Mouse (Mus musculus) large intestine, adult 2 months (tissue): ENCODE data around the gene Oard1. TPM values are rescaled to one million over a fixed set of nuclear protein-coding genes. Genes with fewer than 3 reads are reported as not detected.

ENCODE experiments used
- polyA plus RNA-seq: library from polyadenylated mRNA; depleted of rRNA; stranded (reverse); fragments of >200 nt; gene quantifications from 2 replicates; pipeline ENCODE4 v1.2.3, GENCODE M21; 2012; rRNA removed

Oard1 gene
- polyA plus RNA-seq, 1 experiment, result 13.4 TPM

Other genes starting within 250 kb of the Oard1 start
- 0.38 and 0.46 TPM in 2 replicates for gene A530064D06Rik, start 242.7 kb upstream of the Oard1 start, polyA plus RNA-seq
- gene Trem1, start 177.2 kb upstream of the Oard1 start, polyA plus RNA-seq, result 0.21 and 0.37 TPM in 2 replicates
- 0.11 TPM in 1 of 2 replicates, not detected in the other for gene Trem3, start 162.2 kb upstream of the Oard1 start, polyA plus RNA-seq
- 1.7 and 2.8 TPM in 2 replicates for gene Treml4, start 145.7 kb upstream of the Oard1 start, polyA plus RNA-seq
- 2.5 and 2.8 TPM in 2 replicates for gene Treml2, start 110.5 kb upstream of the Oard1 start, polyA plus RNA-seq
- gene B430306N03Rik, start 93.9 kb upstream of the Oard1 start, polyA plus RNA-seq, result 0.53 and 0.81 TPM in 2 replicates
- 0.71 and 1.1 TPM in 2 replicates for gene Trem2, start 63.6 kb upstream of the Oard1 start, polyA plus RNA-seq
- gene Treml1, start 50.1 kb upstream of the Oard1 start, polyA plus RNA-seq, result not detected in 2 replicates
- 33.4 and 61.7 TPM in 2 replicates for gene Nfya, start 108 bp upstream of the Oard1 start, polyA plus RNA-seq
- gene Apobec2, start 22.9 kb downstream of the Oard1 start, polyA plus RNA-seq, result 1.6 and 2.2 TPM in 2 replicates
- 3.6 and 6.1 TPM in 2 replicates for gene Tspo2, start 41.5 kb downstream of the Oard1 start, polyA plus RNA-seq
- 48.7 and 88.8 TPM in 2 replicates for gene Unc5cl, start 44.9 kb downstream of the Oard1 start, polyA plus RNA-seq